Mouse (Mus musculus) cerebellum, adult 2 months (tissue): Measurements from ENCODE around the gene Cd300c.

Experiments used
- CTCF ChIP-seq: fragments of 200-500 bp; IDR thresholded peaks from 2 replicates; pipeline ENCODE4 v1.5.1; 2011; ENCODE audit warnings: low read depth, mild to moderate bottlenecking, control low read depth, low read length, moderate library complexity, borderline replicate concordance; ENCODE audit not compliant: insufficient read depth
- POLR2A ChIP-seq: fragments of 200-500 bp; IDR thresholded peaks from 2 replicates; pipeline ENCODE4 v1.6.1; 2011; ENCODE audit warnings: low read length, control low read depth, borderline replicate concordance; ENCODE audit not compliant: insufficient read depth

DNA sequence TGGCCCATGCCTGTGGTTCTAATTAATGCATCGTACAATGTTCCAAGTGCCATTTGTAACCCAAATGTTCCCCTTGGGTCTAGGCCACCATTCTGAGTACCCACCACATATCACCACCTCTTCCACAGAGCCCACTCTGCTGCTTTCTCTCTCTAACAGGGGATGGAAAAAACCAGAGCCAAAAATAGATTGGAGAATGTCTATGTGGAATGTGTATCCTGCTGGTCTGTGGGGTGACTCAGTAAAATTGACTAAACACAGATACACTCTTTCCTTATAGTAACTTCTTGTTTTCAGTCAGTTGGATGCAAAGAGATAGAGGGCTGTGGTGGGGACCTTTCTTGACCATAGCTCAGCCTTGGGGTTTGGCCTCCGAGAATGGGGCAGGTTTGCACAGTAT is 39.4 kb downstream of the Cd300c start:
- TF ChIP-seq POLR2A (no peak), CTCF (no peak)
